Mouse (Mus musculus) heart, adult 8-10 months (tissue): ENCODE measurements around the gene Uchl3. TPM values are rescaled to one million over a fixed set of nuclear protein-coding genes. Genes with fewer than 3 reads are reported as not detected.

ENCODE experiments used
- DNase-seq: peaks from one replicate; pipeline ENCODE4 v3.0.0; 2022; ENCODE audit warnings: low spot score
- total RNA-seq, 4 experiments: library from RNA; stranded (reverse); gene quantifications; 2 replicates each; pipeline ENCODE4 v1.2.4; 2022

Uchl3 gene
- total RNA-seq, 4 experiments from 2014 or later, result 40.0 to 47.3 (median 43.6) TPM

- no peak for DNase-seq
Measured at GRCm38 (mm10) chr14:101666536-101666935, 12.8 kb downstream of the Uchl3 start.

- no peak for DNase-seq
Measured at GRCm38 (mm10) chr14:101668626-101669025, 14.9 kb downstream of the Uchl3 start.

- DNase-seq, result no peak
Measured at GRCm38 (mm10) chr14:101672226-101672625, 18.5 kb downstream of the Uchl3 start.

GRCm38 (mm10) chr14:101687696-101688095, 33.9 kb downstream of the Uchl3 start:
- no peak for DNase-seq

- DNase-seq, result peak; percentile 50
Measured at GRCm38 (mm10) chr14:101688406-101688805, 34.6 kb downstream of the Uchl3 start.

GRCm38 (mm10) chr14:101704479-101704878, 50.7 kb downstream of the Uchl3 start:
- no peak for DNase-seq

GRCm38 (mm10) chr14:101707088-101707487, 53.3 kb downstream of the Uchl3 start:
- no peak for DNase-seq

- DNase-seq, result no peak
Measured at GRCm38 (mm10) chr14:101714414-101714813, 60.6 kb downstream of the Uchl3 start.

GRCm38 (mm10) chr14:101729237-101729971, 75.6 kb downstream of the Uchl3 start, which contains the start of the genes Gm9922 and Lmo7:
Gene Gm9922 (minus strand): TSS chr14:101729814.
Gene Lmo7 (plus strand): TSS chr14:101729957.
- peak; percentile 80 for DNase-seq

GRCm38 (mm10) chr14:101729972-101730692, 76.4 kb downstream of the Uchl3 start:
- peak; percentile 7 for DNase-seq

- DNase-seq, result no peak
Measured at GRCm38 (mm10) chr14:101733542-101734303, 80.0 kb downstream of the Uchl3 start.

- no peak for DNase-seq
Measured at GRCm38 (mm10) chr14:101737501-101737900, 83.7 kb downstream of the Uchl3 start.

Other genes with a start within 250 kb of the Uchl3 start
- gene Tbc1d4, start 44.8 kb upstream of the Uchl3 start, total RNA-seq, result 100 to 1,000 TPM in 1 of 4 experiments, 10 to 100 TPM in 3; 78.5 to 103 (median 84.6) TPM
- 10 to 100 TPM; 30.4 to 38.5 (median 34.1) TPM for gene Commd6, start 13.3 kb upstream of the Uchl3 start, total RNA-seq
- 1 to 10 TPM in 1 of 4 experiments, under 1 TPM in 2, not detected in 1; 0.72 to 2.0 (median 0.98) TPM for gene Gm9922, start 75.8 kb downstream of the Uchl3 start, total RNA-seq
- 100 to 1,000 TPM; 393 to 433 (median 398) TPM for gene Lmo7, start 76.0 kb downstream of the Uchl3 start, total RNA-seq